Mouse (Mus musculus): Measurements from ENCODE around the gene Rftn1.

DNA sequence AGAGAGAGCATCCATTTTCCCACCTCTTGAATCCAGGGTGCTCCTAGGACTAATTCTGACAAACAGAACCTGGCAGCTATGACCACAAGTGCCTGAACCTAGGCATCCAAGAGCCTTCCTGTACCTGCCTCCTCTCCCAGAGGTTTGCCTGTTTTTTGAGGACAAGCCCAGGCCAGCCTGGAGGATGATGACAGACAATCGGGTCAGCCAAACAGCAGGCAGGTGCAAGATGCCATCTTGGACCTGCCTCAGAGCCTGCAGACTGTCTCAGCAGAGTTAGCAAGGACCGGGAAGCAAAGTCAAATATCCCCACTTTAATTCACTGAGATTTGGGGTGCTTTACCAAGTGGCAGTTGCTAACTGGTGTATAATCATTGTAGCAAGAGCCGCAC lies 170.7 kb downstream of the Rftn1 start:
- no peak for TF ChIP-seq CHD2 (IDR thresholded peaks at IDR 0.05; ENCODE audit: low read depth, low read length)
- TF ChIP-seq ZC3H11A (IDR thresholded peaks at IDR 0.05; ENCODE audit: borderline replicate concordance, low read depth, low read length) = no peak
- TF ChIP-seq ZNF384 (IDR thresholded peaks at IDR 0.05; ENCODE audit: low read depth, low read length) = no peak
